Mouse (Mus musculus): ENCODE measurements around the gene Ren1.

Ren1 gene

DNA sequence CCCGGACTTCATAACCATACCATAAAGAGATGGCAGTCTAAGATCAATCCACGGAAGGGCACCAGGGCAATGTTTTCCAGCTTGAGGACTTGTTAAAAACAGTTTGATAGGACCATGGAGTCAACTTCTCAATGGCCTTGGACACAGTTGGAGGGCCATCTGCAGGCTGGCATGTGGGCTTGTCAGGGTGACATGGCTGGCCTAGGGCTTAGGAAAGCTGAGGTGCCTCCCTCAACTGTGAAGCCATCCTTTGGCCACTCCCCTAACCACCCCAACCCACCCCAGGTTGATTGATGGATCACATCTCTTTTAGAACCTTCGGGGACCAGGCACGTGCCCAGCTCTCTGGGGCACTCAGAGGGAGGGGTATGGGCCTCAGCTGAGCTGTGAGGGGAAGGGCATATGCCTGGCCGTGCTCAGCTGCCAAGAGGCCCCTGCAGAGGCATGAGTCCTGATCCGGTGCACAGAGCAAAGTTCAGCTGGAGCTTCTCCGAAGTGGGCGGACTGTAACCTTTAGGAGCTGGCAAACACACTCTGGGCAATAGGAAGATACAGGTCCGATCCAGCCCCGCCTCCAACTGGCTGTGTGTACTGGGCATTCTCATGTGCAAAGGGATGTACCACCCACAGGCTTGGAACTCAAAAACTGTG lies 25.5 kb downstream of the Ren1 start:
- DNase-seq (ENCODE audit: low spot score in 2 of 2), result no peak

DNA sequence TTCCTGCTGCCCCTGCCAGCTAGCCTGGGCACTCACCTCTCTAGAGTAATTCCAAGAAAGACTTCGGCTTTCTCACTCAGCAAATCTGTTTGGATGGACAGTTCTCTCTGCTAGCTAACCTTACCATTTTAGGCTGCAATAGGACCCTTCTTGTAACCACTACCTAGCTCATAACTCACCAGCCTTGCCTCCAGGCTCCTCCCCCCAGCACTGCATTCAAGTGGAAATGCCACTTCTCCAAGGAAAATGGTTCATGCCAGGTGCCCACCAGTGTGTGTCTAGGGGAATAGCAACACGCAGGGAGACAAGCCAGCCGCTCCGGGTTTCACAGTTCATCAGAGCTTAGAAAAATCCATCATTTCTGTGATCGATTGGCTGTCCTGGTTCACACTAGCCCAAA lies 27.2 kb downstream of the Ren1 start:
- no peak for DNase-seq (ENCODE audit: low spot score in 2 of 2)

DNA sequence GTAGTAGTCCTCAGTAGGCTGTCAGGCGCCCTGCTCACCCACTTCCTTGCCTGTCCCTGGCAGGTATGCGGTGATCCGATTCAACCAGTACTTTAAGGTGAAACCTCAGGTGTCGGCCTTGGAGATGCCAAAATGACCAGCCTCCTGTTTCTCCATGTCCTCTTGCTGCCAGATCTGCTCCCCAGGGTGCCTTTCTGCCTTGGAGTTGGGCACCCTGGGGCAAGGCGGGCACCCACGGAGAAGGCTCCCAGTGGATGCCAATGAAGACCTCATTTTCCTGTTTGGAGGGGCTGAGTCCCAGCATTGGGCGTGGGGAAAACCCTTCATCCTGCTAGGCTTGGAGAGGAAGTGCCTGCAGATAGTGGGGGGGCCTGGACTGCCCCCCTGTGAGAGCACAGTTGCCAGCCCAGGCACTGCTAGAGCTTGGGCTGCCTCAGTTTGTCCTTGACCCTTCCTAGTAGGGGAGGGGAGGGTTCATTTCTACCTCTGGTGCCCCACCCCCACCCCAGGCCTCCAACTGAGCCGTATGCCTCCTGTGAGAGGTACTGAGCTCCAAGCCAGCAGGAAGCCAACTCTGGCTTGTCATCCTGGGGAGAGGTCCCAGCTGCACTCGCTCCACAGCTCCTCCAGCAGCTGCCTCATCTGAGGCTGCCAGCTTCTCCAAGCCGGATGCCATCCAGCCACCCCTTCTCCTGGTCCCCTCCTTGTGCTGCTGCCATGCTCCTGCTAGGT lies 29.1 kb downstream of the Ren1 start:
- no peak for DNase-seq (ENCODE audit: low spot score in 2 of 2)

DNA sequence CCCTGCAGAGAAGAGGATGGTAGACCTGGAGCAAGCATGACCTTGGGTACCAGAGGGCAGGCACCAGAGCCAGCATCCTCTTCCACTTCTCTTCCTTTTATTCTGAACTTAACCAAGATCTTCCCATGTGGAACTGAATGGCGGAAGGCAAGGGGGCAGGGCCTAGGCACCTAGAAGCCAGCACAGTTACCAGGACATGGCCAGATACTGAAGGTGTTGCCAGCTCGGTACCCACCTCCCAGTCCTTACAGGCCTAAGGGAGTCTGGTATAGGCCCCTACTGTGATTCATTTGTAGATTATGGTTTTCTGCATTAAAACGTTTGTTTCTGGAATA lies 29.6 kb downstream of the Ren1 start:
- no peak for DNase-seq (ENCODE audit: low spot score in 2 of 2)

DNA sequence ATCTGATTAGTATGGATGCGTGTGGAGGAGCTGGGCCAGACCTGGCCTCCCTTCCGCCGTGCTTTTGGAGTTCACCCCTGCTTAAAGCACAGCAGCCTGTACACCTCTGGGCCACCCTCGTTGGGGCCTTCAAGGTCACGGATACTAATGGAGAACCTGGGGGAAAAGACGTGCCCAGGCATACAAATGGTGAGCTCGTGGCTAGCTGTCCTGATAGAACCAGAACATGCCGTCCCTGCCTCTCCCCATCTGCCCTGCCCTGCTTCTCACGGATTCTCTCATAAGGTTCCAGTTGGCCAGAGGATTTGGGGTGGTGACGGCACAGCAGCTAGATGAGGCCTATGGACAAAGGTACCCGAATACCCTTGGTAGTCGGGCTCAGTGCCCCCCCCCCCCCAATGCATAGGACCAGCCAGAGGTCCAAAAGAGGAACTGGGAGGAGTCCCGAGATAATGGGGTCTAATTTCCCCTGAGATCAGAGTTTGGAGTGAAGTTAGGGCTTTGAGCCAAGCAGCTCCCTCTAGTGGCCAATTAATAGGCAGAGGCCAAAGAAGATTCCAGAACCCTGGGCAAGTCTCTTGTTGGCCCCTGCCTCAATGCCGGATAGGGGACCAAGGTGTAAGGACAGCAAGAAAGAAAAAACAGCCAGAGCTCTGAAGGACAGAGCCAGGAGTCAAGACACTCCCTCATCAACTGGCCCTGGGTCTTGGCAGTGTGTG lies 30.2 kb downstream of the Ren1 start:
- no peak for DNase-seq (ENCODE audit: low spot score in 2 of 2)

DNA sequence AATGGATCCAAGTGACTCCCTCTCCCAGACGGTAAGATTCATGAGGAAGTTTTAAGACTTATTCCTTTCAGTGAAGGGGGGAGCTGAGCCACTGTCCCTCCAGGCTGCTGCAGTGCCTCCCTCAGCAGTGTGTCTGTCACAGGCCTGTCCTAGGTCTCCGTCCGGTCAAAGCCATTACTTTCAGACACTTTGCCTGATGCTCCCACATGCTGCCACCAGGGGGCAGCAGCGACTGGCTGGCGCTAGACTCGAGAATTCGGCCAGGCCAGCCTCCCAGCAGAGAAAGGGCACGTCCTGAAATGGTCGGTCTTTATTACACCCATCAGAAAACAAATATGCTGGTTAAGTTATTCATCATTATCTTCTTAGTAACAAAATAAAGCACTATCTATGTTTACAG lies 31.7 kb downstream of the Ren1 start:
- no peak for DNase-seq (ENCODE audit: low spot score in 2 of 2)

DNA sequence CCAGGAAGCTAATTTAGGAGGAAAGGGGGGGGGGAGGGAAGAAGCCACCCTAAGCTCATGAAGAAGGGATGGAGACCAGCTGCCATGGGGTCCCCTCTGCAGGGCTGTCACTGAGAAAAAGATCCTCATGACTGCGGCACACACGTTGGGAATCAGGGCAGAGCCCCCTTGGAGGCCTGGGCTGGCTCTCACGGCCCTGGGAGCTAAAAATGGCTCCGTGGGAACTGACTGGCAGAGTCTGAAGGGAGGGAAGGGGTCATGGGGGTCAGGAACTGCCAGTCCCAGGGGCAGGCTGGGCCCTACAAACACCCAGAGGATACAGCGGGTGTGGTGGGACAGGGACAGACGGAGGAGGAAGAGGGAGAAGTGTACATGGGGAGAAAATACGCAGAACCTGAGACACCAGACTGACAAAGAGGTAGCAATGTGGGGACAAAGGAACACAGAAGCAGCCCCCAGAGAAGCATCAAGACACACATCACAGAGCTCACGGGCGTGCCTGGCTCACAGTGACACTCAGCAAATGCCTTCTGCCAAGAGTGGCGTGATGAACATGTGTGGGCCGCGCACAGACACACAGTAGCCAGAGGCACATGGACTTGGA lies 32.3 kb downstream of the Ren1 start:
- DNase-seq (ENCODE audit: low spot score in 2 of 2), result no peak

DNA sequence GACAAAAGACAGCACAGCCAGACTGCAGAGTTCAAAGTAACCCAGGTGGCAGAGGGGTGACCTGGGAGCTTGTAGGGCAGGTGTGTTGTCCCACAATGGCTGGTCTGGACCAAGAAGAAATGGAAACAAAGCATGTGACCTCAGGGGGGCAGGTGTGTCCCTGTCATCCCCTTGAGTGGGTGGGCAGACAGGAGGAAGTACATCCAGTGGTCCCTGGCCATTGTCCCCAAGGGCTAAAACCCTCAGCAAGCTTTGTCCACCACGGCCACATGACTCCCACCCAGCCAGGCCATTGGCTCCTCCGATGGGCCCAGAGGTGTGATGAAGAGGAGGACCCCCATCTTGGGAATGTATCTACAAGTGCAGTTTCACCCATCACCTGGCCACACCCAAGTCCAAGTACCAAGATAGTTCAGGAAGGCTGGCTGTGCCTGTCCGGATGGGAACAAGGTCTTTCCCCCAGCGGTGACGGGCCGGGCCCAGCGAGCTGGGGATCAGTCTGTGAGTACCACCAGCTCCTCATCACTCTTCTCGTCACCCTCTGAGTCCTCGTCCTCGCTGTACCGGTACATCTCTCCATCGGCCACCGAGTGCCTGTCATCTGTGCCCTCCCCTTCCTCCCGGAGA lies 33.0 kb downstream of the Ren1 start:
- DNase-seq (ENCODE audit: low spot score in 2 of 2), result no peak

DNA sequence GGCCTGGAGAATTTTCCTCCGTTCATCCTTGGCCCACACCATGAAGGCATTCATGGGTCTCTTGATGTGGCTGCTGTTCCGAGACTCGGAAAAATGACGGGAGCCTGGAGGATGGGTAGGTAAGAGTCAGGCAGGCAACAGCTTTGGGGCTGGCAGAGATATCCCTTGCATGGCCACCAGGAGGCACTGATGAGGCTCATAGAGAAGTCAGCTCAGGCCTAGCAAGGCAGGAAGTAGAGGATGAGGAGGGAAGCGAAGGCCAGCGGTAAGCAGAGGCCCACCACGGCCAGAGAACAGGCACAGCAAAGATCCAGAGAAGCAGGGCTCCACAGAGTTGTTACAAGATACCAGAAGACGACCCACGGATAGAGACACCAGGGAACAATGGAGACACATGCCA lies 35.2 kb downstream of the Ren1 start:
- DNase-seq (ENCODE audit: low spot score in 2 of 2), result peak; percentile 65 to 69

DNA sequence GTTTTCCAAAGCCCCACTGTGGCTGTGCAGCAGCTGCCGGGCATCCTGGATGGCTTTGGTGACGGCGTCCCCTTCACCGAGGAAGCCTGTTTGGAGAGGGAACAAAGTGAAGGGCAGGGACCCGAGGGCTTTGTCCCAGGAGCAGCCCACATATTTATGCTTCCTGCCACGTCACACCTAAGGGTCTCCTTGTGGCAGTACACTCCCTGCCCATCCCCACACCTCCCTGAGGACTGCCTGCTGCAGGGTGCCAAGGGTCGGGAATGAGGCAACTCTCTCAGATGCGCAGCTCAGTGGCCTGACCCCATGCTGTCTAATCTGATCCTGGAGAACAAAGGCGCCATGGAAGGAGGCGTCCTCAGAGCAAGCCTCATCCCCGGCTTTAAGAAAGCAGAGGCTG lies 35.9 kb downstream of the Ren1 start:
- no peak for DNase-seq (ENCODE audit: low spot score in 2 of 2)

DNA sequence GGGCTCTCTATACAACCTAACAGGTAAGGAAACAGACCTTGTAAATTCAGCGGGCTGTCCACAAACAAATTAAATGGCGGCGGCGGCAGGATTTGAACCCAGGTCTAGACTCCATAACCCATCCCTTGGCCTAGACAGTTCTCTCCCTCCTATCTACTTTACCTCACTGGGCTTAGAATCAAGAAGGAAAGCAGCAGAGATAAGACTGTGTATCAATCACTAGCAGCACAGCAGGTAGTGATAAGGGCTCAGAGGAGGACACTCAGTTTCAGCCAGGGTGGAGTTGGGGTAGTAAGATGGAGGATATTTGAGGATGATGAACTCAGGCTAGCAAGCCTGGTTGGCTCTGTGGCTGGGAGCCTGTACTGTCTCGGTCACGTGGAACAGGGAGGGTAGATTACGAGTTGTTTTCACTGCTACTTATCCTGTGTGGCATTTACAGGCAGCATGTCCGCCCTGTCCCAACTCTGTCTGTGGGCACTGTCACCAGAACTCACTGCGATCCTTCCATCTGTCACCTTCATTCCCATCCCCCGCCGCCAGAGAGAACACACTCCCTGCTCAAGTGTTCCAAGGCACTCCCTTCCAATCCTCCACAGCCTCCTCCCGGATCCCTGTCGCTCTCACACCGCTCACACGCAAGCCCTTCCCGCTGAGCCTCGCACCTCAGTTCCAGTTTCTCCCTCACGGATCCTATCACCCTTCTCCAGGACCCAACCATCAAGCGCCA lies 37.4 kb downstream of the Ren1 start:
- DNase-seq (ENCODE audit: low spot score in 2 of 2), result no peak

DNA sequence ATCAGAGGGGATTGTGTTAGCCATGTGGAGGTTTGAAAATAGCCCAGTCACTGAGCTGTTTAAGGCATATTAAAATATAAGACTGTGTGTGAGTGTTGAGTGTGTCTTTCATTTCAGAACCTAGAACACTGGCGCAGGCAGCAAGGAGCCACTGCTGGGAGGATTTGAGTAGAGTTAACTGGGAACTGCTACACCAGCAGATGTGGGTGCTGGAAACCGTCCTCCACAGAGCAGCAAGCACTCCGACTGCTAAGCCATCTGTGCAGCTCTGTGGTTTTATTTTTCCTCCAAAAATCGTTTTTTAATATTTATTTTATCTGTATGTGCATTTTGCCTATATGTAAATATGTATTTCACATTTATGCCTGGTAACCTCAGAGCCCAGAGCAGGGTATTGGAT lies 44.4 kb downstream of the Ren1 start:
- DNase-seq (ENCODE audit: low spot score in 2 of 2), result no peak

DNA sequence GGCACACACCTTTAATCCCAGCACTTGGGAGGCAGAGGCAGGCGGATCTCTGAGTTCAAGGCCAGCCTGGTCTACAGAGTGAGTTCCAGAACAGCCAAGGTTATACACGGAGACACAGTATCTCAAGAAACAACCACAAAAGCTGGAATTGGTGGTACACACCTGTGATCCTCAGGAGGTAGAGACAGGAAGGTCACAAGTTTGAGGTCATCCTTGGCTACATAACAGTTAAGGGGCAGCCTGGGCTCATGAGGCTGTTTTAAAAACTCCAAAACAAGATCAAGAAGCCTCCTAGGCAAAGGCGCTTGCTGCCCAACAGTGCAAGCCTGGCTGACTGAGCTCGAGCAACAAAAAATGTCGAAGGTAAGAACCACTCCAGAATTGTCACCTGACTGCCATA lies 46.4 kb downstream of the Ren1 start:
- DNase-seq (ENCODE audit: low spot score in 2 of 2), result no peak

DNA sequence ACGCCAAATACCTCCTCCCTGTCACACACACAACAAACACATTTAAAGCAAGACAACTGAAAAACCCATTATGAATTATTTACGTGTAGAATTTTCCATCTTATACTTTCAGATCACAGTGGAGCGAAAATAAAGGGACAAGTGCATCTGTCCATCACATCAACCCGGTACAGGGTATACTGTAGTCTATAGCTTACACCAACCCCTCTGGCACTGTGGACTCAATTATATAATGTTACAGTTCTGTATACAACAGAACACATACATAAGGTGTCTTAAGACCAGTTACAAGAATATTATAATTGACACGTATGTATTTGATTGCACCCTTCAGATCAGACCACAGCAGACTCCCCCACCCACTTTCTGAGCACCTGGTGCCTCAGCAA lies 46.8 kb downstream of the Ren1 start:
- no peak for DNase-seq (ENCODE audit: low spot score in 2 of 2)

DNA sequence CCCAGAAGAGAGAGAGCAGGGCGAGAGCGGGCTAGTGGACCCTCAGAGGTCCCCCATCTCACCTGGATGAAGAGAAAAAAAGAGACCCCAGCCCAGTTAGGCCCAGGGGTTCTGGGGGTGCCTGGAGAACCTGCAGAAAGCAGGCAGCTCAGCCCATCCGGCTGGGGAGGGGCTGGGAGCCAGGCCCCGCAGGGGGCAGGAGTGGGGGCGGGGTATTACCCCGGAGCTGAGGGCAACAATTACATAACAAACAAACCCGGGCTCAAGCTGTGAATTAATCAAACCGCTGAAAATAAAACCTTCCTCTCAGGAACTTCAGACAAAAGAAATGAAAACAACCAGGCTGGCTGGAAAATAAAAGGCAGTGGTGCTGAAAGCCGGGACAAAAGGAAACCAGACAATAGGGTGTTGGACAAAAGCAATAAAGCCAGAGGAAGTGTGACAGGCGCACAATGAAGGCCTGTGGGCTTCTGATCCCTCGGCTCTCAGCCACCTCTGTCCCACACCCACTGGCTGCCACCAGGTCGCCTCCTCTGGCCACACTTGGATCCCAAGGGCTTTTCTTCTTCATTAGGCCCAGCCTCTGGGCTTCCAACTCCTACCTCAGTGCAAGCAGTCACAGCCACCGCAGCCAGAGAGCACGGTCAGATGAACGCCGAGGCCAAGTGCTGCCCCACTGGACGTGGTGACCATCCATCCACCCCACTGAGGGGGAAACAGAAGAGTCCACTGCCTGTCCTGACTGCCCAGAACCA lies 47.4 kb downstream of the Ren1 start:
- no peak for DNase-seq (ENCODE audit: low spot score in 2 of 2)

DNA sequence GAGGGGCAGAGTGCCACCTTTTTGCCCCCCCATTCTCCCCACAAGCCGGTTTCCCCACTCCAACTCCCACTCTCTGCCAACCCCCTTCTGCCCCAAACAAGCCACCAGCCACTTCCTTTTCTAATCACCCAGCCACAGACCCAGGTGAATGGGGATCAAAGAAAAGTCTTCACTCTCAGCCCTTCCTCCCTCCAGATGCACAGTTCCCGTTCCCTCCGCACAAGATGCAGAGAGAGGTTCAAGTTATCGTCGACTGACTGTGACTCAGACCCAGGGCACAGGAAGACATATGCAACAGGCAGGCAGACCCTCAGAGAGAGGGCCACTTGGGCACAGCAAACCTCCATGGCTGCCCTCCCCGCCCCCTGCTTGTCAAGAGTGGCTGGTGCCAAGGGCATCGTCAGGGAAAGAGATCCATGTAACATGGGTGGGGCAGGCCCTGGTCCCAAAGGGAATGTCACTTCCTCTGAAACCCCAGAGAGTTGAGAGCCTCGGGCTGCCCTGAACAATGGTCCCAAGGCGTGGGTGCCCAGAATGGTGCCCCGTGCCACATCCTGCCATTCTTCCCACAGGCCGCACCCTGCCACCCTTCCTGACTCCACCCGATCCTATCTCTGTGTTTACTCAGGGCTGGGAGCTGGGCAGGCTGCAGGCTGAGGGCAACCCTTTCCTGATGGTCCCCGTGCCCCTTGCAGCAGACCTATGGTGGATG lies 49.9 kb downstream of the Ren1 start:
- DNase-seq (ENCODE audit: low spot score in 2 of 2), result no peak

DNA sequence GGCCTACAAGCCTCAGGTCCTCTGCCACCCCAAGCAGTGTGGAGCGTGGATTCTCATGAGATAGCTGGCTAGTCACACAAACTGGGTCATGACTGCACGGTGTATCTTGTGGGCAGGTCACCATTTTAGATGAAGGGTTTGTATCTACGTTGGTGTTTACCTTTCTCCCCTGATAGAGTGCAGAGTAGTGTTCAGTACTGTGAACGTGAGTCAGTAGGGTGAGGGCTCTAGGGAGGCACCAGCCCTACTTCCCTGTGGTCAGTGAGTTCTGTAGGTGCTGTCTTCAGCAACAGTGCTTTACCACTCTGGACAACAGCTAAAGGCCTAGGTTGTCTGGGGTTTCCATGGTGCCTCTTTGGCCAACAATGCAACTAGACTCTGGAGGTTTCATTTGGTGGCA lies 53.7 kb downstream of the Ren1 start:
- no peak for DNase-seq (ENCODE audit: low spot score in 2 of 2)

DNA sequence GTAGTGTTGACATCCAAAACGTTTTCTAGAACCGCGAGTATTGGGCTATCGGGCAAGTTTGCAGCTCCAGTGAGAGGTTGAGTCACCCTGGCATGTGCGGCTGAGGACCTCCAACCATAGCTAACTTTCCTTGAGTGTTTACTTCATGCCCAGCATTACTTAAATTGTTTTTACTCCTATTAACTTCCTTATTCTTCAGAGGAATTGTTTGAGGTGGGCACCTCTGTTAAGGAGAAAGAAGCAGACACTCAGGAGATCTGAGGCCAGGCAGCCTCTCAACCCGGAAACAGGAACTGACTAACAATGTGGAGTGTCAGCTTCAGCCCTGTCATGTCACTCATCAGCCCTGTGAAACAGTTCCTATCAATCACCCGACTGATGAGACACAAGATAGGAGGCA lies 56.3 kb downstream of the Ren1 start:
- DNase-seq (ENCODE audit: low spot score in 2 of 2), result no peak

DNA sequence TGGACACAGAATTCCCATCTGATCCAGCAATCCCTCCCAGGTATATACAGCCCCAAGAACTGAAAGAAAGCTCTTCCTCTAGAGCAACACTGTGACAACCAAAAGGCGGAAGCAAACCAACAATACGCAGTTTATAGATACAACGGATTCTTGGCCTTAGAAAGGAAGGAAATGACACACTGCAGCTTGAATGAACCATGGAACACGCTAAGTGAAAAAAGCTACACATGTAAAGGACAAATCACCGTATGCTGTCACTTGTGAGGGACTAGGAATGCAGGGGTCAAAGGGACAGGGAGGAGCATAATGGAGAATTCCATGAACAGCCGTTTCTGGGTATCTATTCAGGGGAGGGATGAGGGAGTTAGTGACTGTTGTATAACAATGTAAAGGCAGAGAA lies 57.1 kb downstream of the Ren1 start:
- DNase-seq (ENCODE audit: low spot score in 2 of 2), result no peak

DNA sequence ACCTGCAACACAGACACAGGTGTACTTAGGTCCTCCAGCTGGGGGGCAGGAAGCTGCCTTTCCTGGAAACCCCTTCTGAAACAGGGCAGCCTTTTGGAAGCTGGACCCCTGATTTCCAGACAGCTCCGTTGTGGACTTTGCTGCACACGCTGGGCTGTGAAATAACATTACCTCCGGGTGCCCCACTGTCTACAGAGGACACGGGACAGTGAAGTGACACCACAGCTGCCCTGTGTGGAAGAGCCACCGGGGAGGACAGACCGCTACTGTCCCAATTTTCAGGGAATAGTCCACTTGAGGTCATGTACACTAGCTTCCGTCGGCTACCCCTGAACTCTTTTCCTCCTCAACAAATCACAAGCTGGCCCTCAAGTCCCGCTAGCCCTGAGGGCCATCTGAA lies 58.0 kb downstream of the Ren1 start:
- no peak for DNase-seq (ENCODE audit: low spot score in 2 of 2)
